Mouse (Mus musculus) C2C12 (cell line): ENCODE measurements around the gene Cys1.

Source experiments
- CEBPB ChIP-seq: IDR thresholded peaks from one replicate; pipeline ENCODE4 v1.6.1; 2011; ENCODE audit warnings: low read depth, mild to moderate bottlenecking, control low read depth, moderate library complexity
- CTCF ChIP-seq: IDR thresholded peaks from one replicate; pipeline ENCODE4 v1.5.1; 2011; ENCODE audit not compliant: control insufficient read depth, insufficient read depth, insufficient read length
- USF1 ChIP-seq: IDR thresholded peaks from one replicate; pipeline ENCODE4 v1.6.1; 2011; ENCODE audit warnings: low read depth, mild to moderate bottlenecking, control low read depth, moderate library complexity

- TF ChIP-seq CTCF: no peak
- no peak for TF ChIP-seq CEBPB
- no peak for TF ChIP-seq USF1
Measured at GRCm38 (mm10) chr12:24626401-24626800, 55.2 kb downstream of the Cys1 start.
